Mouse (Mus musculus): Measurements from ENCODE around the gene Traf4.

Gene Traf4

GRCm38 (mm10) chr11:78167257-78167959 is 2.0 kb upstream of the Traf4 start:
- DNase-seq (ENCODE audit: extremely low spot score, low read depth, low spot score), result no peak

- DNase-seq (ENCODE audit: extremely low spot score, low read depth, low spot score), result no peak
Observed at GRCm38 (mm10) chr11:78166640-78167039, 1.3 kb upstream of the Traf4 start.

- DNase-seq (ENCODE audit: extremely low spot score, low read depth, low spot score), result no peak
Observed at GRCm38 (mm10) chr11:78166161-78166560, 772 bp upstream of the Traf4 start.

- DNase-seq (ENCODE audit: extremely low spot score, low read depth, low spot score), result no peak
Observed at GRCm38 (mm10) chr11:78165761-78166109, 346 bp upstream of the Traf4 start.

GRCm38 (mm10) chr11:78164604-78164923 is 825 bp downstream of the Traf4 start:
- DNase-seq (ENCODE audit: extremely low spot score, low read depth, low spot score), result no peak

GRCm38 (mm10) chr11:78163681-78164603 is 1.4 kb downstream of the Traf4 start:
- DNase-seq (ENCODE audit: extremely low spot score, low read depth, low spot score), result no peak

- DNase-seq (ENCODE audit: extremely low spot score, low read depth, low spot score), result no peak
Observed at GRCm38 (mm10) chr11:78163045-78163444, 2.3 kb downstream of the Traf4 start.

GRCm38 (mm10) chr11:78162504-78162903 is 2.9 kb downstream of the Traf4 start:
- DNase-seq (ENCODE audit: extremely low spot score, low read depth, low spot score), result no peak

GRCm38 (mm10) chr11:78161968-78162367 is 3.4 kb downstream of the Traf4 start:
- DNase-seq (ENCODE audit: extremely low spot score, low read depth, low spot score), result no peak

GRCm38 (mm10) chr11:78161169-78161568 is 4.2 kb downstream of the Traf4 start:
- no peak for DNase-seq (ENCODE audit: extremely low spot score, low read depth, low spot score)

- DNase-seq (ENCODE audit: extremely low spot score, low read depth, low spot score), result no peak
Observed at GRCm38 (mm10) chr11:78160675-78161074, 4.7 kb downstream of the Traf4 start.

GRCm38 (mm10) chr11:78160171-78160570 is 5.2 kb downstream of the Traf4 start:
- DNase-seq (ENCODE audit: extremely low spot score, low read depth, low spot score), result no peak

- no peak for DNase-seq (ENCODE audit: extremely low spot score, low read depth, low spot score)
Observed at GRCm38 (mm10) chr11:78159557-78159956, 5.8 kb downstream of the Traf4 start.

GRCm38 (mm10) chr11:78159096-78159495 is 6.3 kb downstream of the Traf4 start:
- DNase-seq (ENCODE audit: extremely low spot score, low read depth, low spot score), result peak; percentile 88

- DNase-seq (ENCODE audit: extremely low spot score, low read depth, low spot score), result no peak
Observed at GRCm38 (mm10) chr11:78156156-78156699, 9.2 kb downstream of the Traf4 start.

GRCm38 (mm10) chr11:78155674-78156073 is 9.7 kb downstream of the Traf4 start:
- DNase-seq (ENCODE audit: extremely low spot score, low read depth, low spot score), result no peak

- DNase-seq (ENCODE audit: extremely low spot score, low read depth, low spot score), result no peak
Observed at GRCm38 (mm10) chr11:78153778-78154177, 11.6 kb downstream of the Traf4 start.

- DNase-seq (ENCODE audit: extremely low spot score, low read depth, low spot score), result no peak
Observed at GRCm38 (mm10) chr11:78152299-78153231, 12.8 kb downstream of the Traf4 start.

GRCm38 (mm10) chr11:78151161-78151560 is 14.2 kb downstream of the Traf4 start:
- no peak for DNase-seq (ENCODE audit: extremely low spot score, low read depth, low spot score)

- DNase-seq (ENCODE audit: extremely low spot score, low read depth, low spot score), result no peak
Observed at GRCm38 (mm10) chr11:78146707-78147543, 18.5 kb downstream of the Traf4 start.
